Mouse (Mus musculus): ENCODE data around the gene Sae1. TPM values are rescaled to one million over a fixed set of nuclear protein-coding genes. Genes with fewer than 3 reads are reported as not detected.

Gene Sae1
- polyA plus RNA-seq, 2 experiments: 55.6 to 89.3 TPM

- H3K4me3 ChIP-seq (ENCODE audit: insufficient read depth in 1 of 2, low read depth in 2 of 2, low read length in 2 of 2): no peak overlapping the region
- H3K9me3 ChIP-seq (ENCODE audit: control insufficient read depth, low read length): no peaks in the 10 kb centered on the region
- DNase-seq (ENCODE audit: low read depth in 3 of 3, low spot score in 3 of 3) (no peak), ATAC-seq (ENCODE audit: insufficient read depth) (no peak)
- no peaks in the 10 kb centered on the region for H3K27me3 ChIP-seq (ENCODE audit: control insufficient read depth, insufficient read depth, low read length)
- no peak overlapping the region for H3K9ac ChIP-seq (replicated peaks)
- TF ChIP-seq CTCF (IDR thresholded peaks at IDR 0.05; ENCODE audit: low read depth) (no peak), EP300 (IDR thresholded peaks at IDR 0.05; ENCODE audit: low read depth) (no peak)
- H3K4me2 ChIP-seq (ENCODE audit: low read depth): no peak overlapping the region
- peaks cover 25 to 28% of the 10 kb centered on the region in 2 experiments for H3K4me1 ChIP-seq (replicated peaks; ENCODE audit: control insufficient read depth in 2 of 2, insufficient read depth in 2 of 2, low read length in 1 of 2)
- WGBS (ENCODE audit: insufficient replicate concordance): 73% methylated on average over 1 of the region's 1 CpGs
- peaks cover 9% of the 10 kb centered on the region; the same call in 1 of the 2 replicates for H3K36me3 ChIP-seq (replicated peaks; ENCODE audit: control insufficient read depth, insufficient read depth, low read depth)
- no peak overlapping the region for H3K27ac ChIP-seq
Measured at GRCm38 (mm10) chr7:16271139-16271538, 116.5 kb downstream of the Sae1 start.

Other genes starting within 250 kb of the Sae1 start
- gene Meis3, start 212.7 kb downstream of the Sae1 start, polyA plus RNA-seq (2012; rRNA removed): 1.2 and 1.6 TPM in 2 replicates
- 0.70 and 1.0 TPM in 2 replicates for gene Meis3, start 212.7 kb downstream of the Sae1 start, polyA plus RNA-seq (2014; fragmentation: Nextera tagmentation; extraction: Ambion mirVana)
- gene Dhx34, start 165.8 kb downstream of the Sae1 start, polyA plus RNA-seq (2012; rRNA removed): 5.0 and 5.3 TPM in 2 replicates
- gene Dhx34, start 165.8 kb downstream of the Sae1 start, polyA plus RNA-seq (2014; fragmentation: Nextera tagmentation; extraction: Ambion mirVana): 3.6 and 3.7 TPM in 2 replicates
- 0.47 and 0.56 TPM in 2 replicates for gene C5ar2, start 143.7 kb downstream of the Sae1 start, polyA plus RNA-seq (2012; rRNA removed)
- 0.30 and 0.33 TPM in 2 replicates for gene C5ar2, start 143.7 kb downstream of the Sae1 start, polyA plus RNA-seq (2014; fragmentation: Nextera tagmentation; extraction: Ambion mirVana)
- 0.95 and 1.1 TPM in 2 replicates for gene C5ar1, start 128.3 kb downstream of the Sae1 start, polyA plus RNA-seq (2012; rRNA removed)
- 1.1 and 1.9 TPM in 2 replicates for gene C5ar1, start 128.3 kb downstream of the Sae1 start, polyA plus RNA-seq (2014; fragmentation: Nextera tagmentation; extraction: Ambion mirVana)
- 7.9 and 8.3 TPM in 2 replicates for gene Inafm1, start 114.2 kb downstream of the Sae1 start, polyA plus RNA-seq (2012; rRNA removed)
- 3.5 and 4.0 TPM in 2 replicates for gene Inafm1, start 114.2 kb downstream of the Sae1 start, polyA plus RNA-seq (2014; fragmentation: Nextera tagmentation; extraction: Ambion mirVana)
- 15.9 and 24.7 TPM in 2 replicates for gene Ccdc9, start 101.0 kb downstream of the Sae1 start, polyA plus RNA-seq (2012; rRNA removed)
- 4.2 and 7.6 TPM in 2 replicates for gene Ccdc9, start 101.0 kb downstream of the Sae1 start, polyA plus RNA-seq (2014; fragmentation: Nextera tagmentation; extraction: Ambion mirVana)
- gene Bbc3, start 79.4 kb downstream of the Sae1 start, polyA plus RNA-seq (2012; rRNA removed): 3.2 and 3.8 TPM in 2 replicates
- gene Bbc3, start 79.4 kb downstream of the Sae1 start, polyA plus RNA-seq (2014; fragmentation: Nextera tagmentation; extraction: Ambion mirVana): 2.0 and 3.3 TPM in 2 replicates
- gene Zc3h4, start 13.1 kb upstream of the Sae1 start, polyA plus RNA-seq (2012; rRNA removed): 13.7 and 15.2 TPM in 2 replicates
- gene Zc3h4, start 13.1 kb upstream of the Sae1 start, polyA plus RNA-seq (2014; fragmentation: Nextera tagmentation; extraction: Ambion mirVana): 6.0 TPM in 2 replicates
- gene Tmem160, start 65.0 kb upstream of the Sae1 start, polyA plus RNA-seq (2012; rRNA removed): 21.5 and 23.6 TPM in 2 replicates
- gene Tmem160, start 65.0 kb upstream of the Sae1 start, polyA plus RNA-seq (2014; fragmentation: Nextera tagmentation; extraction: Ambion mirVana): 34.5 and 36.9 TPM in 2 replicates
- gene Npas1, start 89.9 kb upstream of the Sae1 start, polyA plus RNA-seq (2012; rRNA removed): not detected in 2 replicates
- not detected in 2 replicates for gene Npas1, start 89.9 kb upstream of the Sae1 start, polyA plus RNA-seq (2014; fragmentation: Nextera tagmentation; extraction: Ambion mirVana)
- 2.1 and 2.3 TPM in 2 replicates for gene Arhgap35, start 227.2 kb upstream of the Sae1 start, polyA plus RNA-seq (2012; rRNA removed)
- gene Arhgap35, start 227.2 kb upstream of the Sae1 start, polyA plus RNA-seq (2014; fragmentation: Nextera tagmentation; extraction: Ambion mirVana): 2.0 and 2.2 TPM in 2 replicates